ENCODE assay signal across 24 mouse cellular contexts in the genomic region with DNA sequence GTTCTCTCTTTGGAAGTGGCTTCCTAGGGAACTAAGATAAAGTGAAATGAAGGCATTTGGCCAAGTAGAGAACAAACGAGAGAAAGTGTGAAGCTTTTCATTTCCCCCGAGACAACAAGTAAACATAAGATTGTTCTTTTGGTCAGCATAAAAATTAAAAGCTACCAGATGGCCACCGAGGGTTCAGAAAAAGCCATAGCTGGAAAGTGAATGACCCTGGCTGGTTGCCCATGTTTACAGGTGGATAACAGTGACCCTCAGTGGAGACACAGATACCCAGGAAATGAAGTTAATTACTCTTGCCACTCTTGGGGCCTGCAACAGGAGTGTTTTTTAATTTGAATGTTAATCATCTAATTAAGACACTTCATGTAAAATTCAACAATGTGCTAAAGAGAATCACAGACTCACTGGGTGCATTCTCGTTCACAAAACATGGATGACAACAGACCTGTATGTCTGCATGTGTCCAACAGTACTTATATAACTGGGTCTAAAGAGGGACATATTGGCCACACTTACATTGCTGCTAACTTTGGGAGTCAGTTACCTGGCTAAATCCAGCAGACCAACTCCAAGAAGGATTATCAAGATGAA. TPM values are rescaled to one million over a fixed set of nuclear protein-coding genes. Genes with fewer than 3 reads are reported as not detected.
DNase-seq lines count a peak whose midpoint lies in the region; ATAC-seq lines count a peak whose summit lies in the region.
"Had no signal": no experiment of that assay in that cellular context is flagged by ENCODE, and none has a peak within 500 bp of the region (broad histone marks: within the 10 kb centered on the region; RNA-seq: fewer than 3 reads in every experiment).

No protein-coding gene starts in this region.

- no peak overlapping the region for H3K9ac ChIP-seq in hindbrain, embryonic 15.5 days
- H3K9ac ChIP-seq in hindbrain, embryonic 13.5 days = no peak overlapping the region
- H3K9ac ChIP-seq: embryonic facial prominence, embryonic 12.5 days; heart, embryonic 12.5 days; intestine, embryonic 15.5 days had no signal

- no peaks in the 10 kb centered on the region for H3K36me3 ChIP-seq in hindbrain, embryonic 15.5 days
- H3K36me3 ChIP-seq in hindbrain, embryonic 13.5 days = no peaks in the 10 kb centered on the region
- H3K36me3 ChIP-seq: embryonic facial prominence, embryonic 12.5 days; G1E; heart, embryonic 12.5 days; intestine, embryonic 15.5 days had no signal

- no peak overlapping the region for H3K4me2 ChIP-seq in hindbrain, embryonic 15.5 days
- H3K4me2 ChIP-seq in hindbrain, embryonic 13.5 days = no peak overlapping the region
- H3K4me2 ChIP-seq: embryonic facial prominence, embryonic 12.5 days; heart, embryonic 12.5 days; intestine, embryonic 15.5 days had no signal

- DNase-seq in testis, postnatal 10 days (ENCODE audit: low spot score) = peak; percentile 46
- no peak for DNase-seq in testis, postnatal 14 days (ENCODE audit: low spot score)
- peak; percentile 77 to 81 for DNase-seq in cerebellum, postnatal 14 days
- no peak for DNase-seq in adrenal gland, adult 8-10 months
- no peak for DNase-seq in urinary bladder, adult 18-20 months (ENCODE audit: low spot score in 2 of 2)
- DNase-seq: lung, adult 18-20 months; retina, postnatal 1 day; thymus, adult 18-20 months had no signal

- WGBS in hindbrain, embryonic 15.5 days = 40% methylated on average over 4 of the region's 4 CpGs
- WGBS in hindbrain, embryonic 13.5 days = 52% methylated on average over 4 of the region's 4 CpGs

- no peaks in the 10 kb centered on the region for H3K9me3 ChIP-seq in hindbrain, embryonic 15.5 days
- no peaks in the 10 kb centered on the region for H3K9me3 ChIP-seq in hindbrain, embryonic 13.5 days
- H3K9me3 ChIP-seq: embryonic facial prominence, embryonic 12.5 days; G1E; heart, embryonic 12.5 days; intestine, embryonic 15.5 days had no signal

- no peak overlapping the region for H3K4me3 ChIP-seq in hindbrain, embryonic 15.5 days
- H3K4me3 ChIP-seq in hindbrain, embryonic 13.5 days = no peak overlapping the region
- H3K4me3 ChIP-seq: embryonic facial prominence, embryonic 12.5 days; heart, embryonic 12.5 days; intestine, embryonic 15.5 days had no signal

- peak; percentile 51; the same call in 1 of the 2 replicates for ATAC-seq in hindbrain, embryonic 15.5 days (ENCODE audit: low FRiP score, low read depth)
- ATAC-seq in hindbrain, embryonic 13.5 days (ENCODE audit: low FRiP score) = no peak; the same call in 1 of the 2 replicates
- ATAC-seq: CD4-positive, CD25-positive, alpha-beta regulatory T cell, adult 4 months; intestine, embryonic 15.5 days had no signal

- no peaks in the 10 kb centered on the region for H3K27me3 ChIP-seq in hindbrain, embryonic 15.5 days
- H3K27me3 ChIP-seq in hindbrain, embryonic 13.5 days = no peaks in the 10 kb centered on the region
- H3K27me3 ChIP-seq: embryonic facial prominence, embryonic 12.5 days; heart, embryonic 12.5 days; intestine, embryonic 15.5 days had no signal

- no peaks in the 10 kb centered on the region for H3K4me1 ChIP-seq in hindbrain, embryonic 15.5 days (replicated peaks)
- no peaks in the 10 kb centered on the region for H3K4me1 ChIP-seq in hindbrain, embryonic 13.5 days (replicated peaks)
- H3K4me1 ChIP-seq: embryonic facial prominence, embryonic 12.5 days; heart, embryonic 12.5 days; intestine, embryonic 15.5 days had no signal

- H3K27ac ChIP-seq in hindbrain, embryonic 15.5 days (replicated peaks) = no peak overlapping the region
- no peak overlapping the region for H3K27ac ChIP-seq in hindbrain, embryonic 13.5 days
- H3K27ac ChIP-seq: embryonic facial prominence, embryonic 12.5 days; intestine, embryonic 15.5 days had no signal

RNA-seq across cellular contexts. Expression of a gene that starts 9.9 kb away (rescaled TPM):
- not detected in 2 replicates for polyA plus RNA-seq in hindbrain, embryonic 15.5 days (2015; fragmentation: Nextera tagmentation; extraction: Ambion mirVana)
- polyA plus RNA-seq in hindbrain, embryonic 13.5 days (2015; fragmentation: Nextera tagmentation; extraction: Ambion mirVana) = not detected in 2 replicates
- total RNA-seq in adrenal gland, adult 8-10 months (2022) = not detected
- total RNA-seq: gastrocnemius, postnatal 4 days; heart, postnatal 25 days; layer of hippocampus, postnatal 36 days; left cerebral cortex, postnatal 36 days; liver, adult 2 months had no signal
- polyA plus RNA-seq: CD4-positive, CD25-positive, alpha-beta regulatory T cell, adult 4 months; cortical plate, adult 2 months; embryonic facial prominence, embryonic 12.5 days; G1E; heart, embryonic 12.5 days; intestine, embryonic 15.5 days; kidney, embryonic 14.5 days; large intestine, adult 2 months; liver, adult 2 months; small intestine, adult 2 months had no signal

RNA-seq across cellular contexts. Expression of a gene that starts 34.7 kb away (rescaled TPM):
- polyA plus RNA-seq in hindbrain, embryonic 15.5 days (2015; fragmentation: Nextera tagmentation; extraction: Ambion mirVana) = not detected in 2 replicates
- not detected in 2 replicates for polyA plus RNA-seq in hindbrain, embryonic 13.5 days (2015; fragmentation: Nextera tagmentation; extraction: Ambion mirVana)
- not detected for total RNA-seq in adrenal gland, adult 8-10 months (2022)
- total RNA-seq: gastrocnemius, postnatal 4 days; heart, postnatal 25 days; layer of hippocampus, postnatal 36 days; left cerebral cortex, postnatal 36 days; liver, adult 2 months had no signal
- polyA plus RNA-seq: CD4-positive, CD25-positive, alpha-beta regulatory T cell, adult 4 months; cortical plate, adult 2 months; embryonic facial prominence, embryonic 12.5 days; G1E; heart, embryonic 12.5 days; intestine, embryonic 15.5 days; kidney, embryonic 14.5 days; large intestine, adult 2 months; liver, adult 2 months; small intestine, adult 2 months had no signal

Comparison
In these comparisons a context has a peak if more than half of its experiments do, and no peak if none do; other contexts are left out.
1. DNase-seq: peak in testis, postnatal 10 days (single experiment) and cerebellum, postnatal 14 days (2 of 2); none in testis, postnatal 14 days (single experiment), adrenal gland, adult 8-10 months (single experiment) and urinary bladder, adult 18-20 months (0 of 2).